Mouse (Mus musculus) neutrophil, adult 5-6 weeks (primary cell): ENCODE measurements at regions not wholly inside any gene's neighbourhood (a gene's known extent, or its start where the extent isn't known, plus 50 kb on each side); places are given as distances from the start of the nearest gene placed in this dataset.
"Not testable (repeated sequence)": the region's sequence is repeated elsewhere in the genome, so short reads cannot be mapped to it uniquely, and the experiment has no call there.

Experiments
- ATAC-seq: fragments of 151-379, 151-347 bp; 2 replicates; pipeline ENCODE4 v1.8.0; 2017; ENCODE audit warnings: mild to moderate bottlenecking, moderate TSS enrichment; ENCODE audit not compliant: insufficient number of reproducible peaks, poor library complexity, low FRiP score, severe bottlenecking; ENCODE audit errors: extremely low read depth

DNA sequence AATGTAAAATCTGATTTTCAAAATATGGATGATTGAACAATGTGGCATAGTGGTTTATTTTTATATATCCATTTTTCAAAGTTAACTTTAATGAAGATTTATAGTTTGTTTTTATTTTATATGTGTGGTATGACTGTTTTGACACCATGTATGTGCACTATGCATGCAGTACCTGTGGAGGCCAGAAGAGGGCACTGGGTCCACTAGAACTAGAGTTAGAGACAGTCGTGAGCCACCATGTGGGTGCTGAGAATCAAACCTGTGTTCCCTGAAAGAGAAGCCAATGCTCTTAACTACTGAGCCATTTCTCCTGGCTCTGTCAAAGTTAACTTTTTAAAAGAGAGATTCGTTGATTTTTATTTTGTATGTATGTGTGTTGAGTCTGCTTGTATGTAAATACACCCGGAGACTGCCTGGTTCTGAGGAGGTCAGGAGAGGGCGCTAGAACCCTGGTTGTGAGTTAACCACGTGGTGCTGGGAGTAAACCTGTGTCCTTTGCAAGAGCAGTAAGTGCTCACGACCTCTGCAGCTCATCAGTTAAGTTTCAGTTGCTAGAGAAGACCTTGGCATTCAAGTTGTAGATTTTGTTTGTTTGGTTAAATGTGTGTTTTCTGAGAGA is 266.3 kb upstream of the Nr5a2 start:
- ATAC-seq: no peak

GRCm38 (mm10) chr1:137225418-137225817 is 265.2 kb upstream of the Nr5a2 start:
- no peak for ATAC-seq

- no peak for ATAC-seq
Measured at GRCm38 (mm10) chr1:137223052-137223451, 262.8 kb upstream of the Nr5a2 start.

- no peak for ATAC-seq
Measured at GRCm38 (mm10) chr1:137221087-137222057, 261.1 kb upstream of the Nr5a2 start.

GRCm38 (mm10) chr1:137220226-137220625 is 260.0 kb upstream of the Nr5a2 start:
- ATAC-seq: no peak

DNA sequence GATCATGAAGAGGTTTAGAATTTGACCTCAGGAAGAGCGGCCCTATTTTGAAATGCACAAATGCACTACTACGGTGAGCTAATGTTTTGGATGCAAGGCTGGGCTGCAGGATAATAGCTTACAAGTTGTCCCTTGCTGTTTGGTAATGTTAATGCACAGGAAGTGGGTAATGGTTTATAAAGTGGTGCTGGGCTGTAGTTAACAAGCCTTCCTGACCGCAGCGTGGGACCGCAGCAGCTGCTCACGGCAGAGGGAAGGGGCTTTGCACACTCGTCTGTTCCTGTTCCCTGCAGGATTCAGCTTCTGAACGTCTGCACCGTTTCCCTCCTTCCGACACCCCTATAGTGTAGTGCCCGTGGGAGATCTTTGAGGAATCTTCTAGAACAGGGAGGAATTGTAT is 258.4 kb upstream of the Nr5a2 start:
- ATAC-seq: no peak

DNA sequence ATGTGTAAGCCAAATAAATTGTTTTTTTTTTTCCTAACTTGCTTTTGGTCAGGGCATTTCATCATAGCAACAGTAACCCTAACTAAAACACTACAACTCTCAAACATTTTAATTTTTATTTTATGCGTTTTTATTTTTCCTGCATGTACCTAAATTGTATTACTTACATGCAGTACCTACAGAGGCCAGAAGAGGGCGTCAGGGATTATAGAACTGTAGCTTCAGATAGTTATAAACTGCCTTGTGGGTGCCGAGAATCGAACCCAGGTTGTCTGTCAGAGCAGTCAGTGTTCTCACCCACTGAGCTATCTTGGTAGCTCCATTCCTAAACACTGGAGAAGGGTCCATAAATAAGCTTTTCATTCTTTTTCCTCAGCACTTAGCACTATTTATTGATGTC is 257.8 kb upstream of the Nr5a2 start:
- ATAC-seq: no peak

- no peak for ATAC-seq
Measured at GRCm38 (mm10) chr1:137217206-137217605, 257.0 kb upstream of the Nr5a2 start.

DNA sequence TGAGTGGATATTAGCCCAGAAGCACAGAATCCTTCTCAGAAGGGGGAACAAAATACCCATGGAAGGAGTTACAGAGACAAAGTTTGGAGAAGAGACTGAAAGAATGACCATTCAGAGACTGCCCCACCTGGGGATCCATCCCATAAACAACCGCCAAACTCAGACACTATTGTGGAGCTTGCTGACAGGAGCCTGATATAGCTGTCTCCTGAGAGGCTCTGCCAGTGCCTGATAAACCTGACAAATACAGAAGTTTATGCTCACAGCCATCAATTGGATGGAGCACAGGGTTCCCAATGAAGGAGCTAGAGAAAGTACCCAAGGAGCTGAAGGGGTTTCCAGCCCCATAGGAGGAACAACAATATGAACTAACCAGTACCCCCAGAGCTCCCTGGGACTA is 254.1 kb upstream of the Nr5a2 start:
- not testable (repeated sequence) for ATAC-seq

DNA sequence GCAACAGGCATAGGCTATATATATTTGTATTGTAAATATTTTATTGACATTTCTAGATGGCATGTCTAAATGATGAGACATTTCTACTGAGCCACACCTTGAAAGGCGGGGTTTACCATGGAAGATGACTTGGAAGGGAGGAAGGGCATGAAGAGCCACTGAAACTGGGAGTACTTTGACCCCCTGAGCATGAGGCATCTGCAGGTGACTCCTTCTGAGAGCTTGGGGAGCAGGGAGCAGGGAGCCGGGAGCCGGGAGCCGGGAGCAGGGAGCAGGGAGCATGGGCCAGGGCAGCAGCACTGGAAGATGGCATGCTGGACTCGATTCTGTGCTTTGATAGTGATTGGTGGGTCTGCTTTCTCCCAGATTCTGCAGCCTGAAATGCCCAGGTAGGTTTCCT is 253.5 kb upstream of the Nr5a2 start:
- no peak for ATAC-seq

GRCm38 (mm10) chr1:137212856-137213255 is 252.6 kb upstream of the Nr5a2 start:
- ATAC-seq: no peak

GRCm38 (mm10) chr1:137204371-137204770 is 244.1 kb upstream of the Nr5a2 start:
- ATAC-seq: no peak

DNA sequence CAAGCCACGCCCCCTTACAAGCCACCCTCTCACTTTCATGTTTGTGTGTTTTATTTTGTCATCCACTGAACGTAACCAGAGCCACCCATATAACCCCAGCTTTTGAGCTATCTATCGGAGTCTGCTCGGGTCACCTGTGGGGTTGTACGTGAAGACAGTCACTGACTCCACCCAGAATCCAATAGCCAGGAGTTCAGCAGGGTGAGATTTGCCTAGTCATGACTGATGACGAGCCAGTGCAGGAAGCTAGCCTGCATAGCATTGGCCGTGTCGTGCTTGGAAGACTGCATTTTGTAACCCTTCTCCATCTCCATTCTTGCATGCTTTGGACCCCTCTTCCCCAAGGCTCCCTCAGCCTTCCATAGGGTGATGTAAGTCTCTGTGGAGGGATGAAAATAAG is 243.3 kb upstream of the Nr5a2 start:
- no peak for ATAC-seq

- ATAC-seq: no peak
Measured at GRCm38 (mm10) chr1:137200931-137201330, 240.7 kb upstream of the Nr5a2 start.

DNA sequence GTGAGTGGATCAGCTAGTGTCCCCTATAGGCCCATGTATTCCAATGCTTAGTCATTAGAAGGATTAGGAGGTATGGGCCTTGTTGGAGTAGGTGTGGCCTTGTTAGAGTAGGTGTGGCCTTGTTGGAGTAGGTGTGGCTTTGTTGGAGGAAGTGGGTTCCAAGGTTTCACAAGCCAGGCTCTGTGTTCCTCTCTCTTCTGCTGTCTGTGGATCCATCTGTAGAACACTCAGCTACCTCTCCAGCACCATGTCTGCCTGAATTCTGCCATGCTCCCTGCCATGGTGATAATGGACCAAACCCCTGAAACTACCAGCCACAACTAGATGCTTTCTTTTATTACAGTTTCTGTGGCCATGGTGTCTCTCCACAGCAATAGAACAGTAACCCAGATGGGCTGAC is 235.7 kb upstream of the Nr5a2 start:
- ATAC-seq: no peak

GRCm38 (mm10) chr1:137195065-137195620 is 234.9 kb upstream of the Nr5a2 start:
- ATAC-seq: no peak

DNA sequence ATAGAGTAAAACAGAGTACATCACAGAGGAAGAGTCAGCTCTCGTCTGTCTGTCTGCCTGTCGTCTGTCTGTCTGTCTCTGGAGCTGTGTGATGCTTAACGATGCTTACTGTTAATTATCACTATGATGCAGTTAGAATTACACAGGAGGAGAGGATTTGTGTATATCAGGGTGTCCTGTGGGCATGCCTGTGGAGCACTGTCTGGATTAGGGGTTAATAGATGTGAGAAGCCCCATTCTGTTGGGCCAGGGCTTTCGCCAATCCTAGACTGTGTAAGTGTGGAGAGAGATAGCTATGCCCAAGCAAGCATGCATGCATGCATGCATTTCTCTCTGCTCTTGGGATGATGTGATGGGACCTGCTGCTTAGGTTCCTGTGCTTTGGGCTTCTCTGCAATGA is 218.0 kb upstream of the Nr5a2 start:
- ATAC-seq: no peak

DNA sequence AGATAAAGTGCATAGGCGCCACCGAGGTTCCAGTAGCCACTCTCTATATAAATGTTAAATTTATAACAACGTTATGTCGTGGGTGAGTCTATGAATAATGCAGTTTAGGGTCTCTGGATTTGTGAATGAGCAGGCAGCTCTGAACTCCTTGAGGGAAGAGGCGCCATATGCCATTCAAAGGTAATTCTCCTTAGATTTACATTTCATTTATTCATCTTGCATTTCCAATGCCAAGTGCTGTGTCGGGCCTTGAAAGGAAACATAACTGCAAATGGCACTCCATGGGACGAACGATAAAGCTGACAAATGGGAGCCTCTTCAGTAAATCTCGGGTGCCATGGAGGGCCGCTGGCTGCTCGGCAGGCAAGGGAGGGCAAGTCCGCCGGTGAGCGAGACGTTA is 216.4 kb upstream of the Nr5a2 start:
- no peak for ATAC-seq

DNA sequence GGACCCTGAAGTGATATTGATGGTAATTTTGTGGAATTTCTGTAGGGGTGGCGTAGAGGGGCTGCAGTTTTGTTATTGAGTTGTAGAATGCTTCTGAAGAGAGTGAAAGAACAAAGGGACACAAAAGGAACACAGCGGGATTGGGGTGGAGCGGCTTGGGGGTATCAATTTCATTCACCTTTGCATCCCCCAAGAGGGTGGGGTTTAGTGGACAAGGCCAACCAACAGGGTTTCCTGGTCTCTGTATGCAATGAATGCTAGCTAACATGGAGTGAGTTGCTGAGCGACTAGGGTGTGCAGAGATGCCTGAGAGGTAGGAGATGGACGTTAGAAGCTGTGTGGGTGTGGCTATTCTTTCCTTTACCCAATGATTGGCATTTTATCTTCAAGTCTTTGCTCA is 213.8 kb upstream of the Nr5a2 start:
- no peak for ATAC-seq

GRCm38 (mm10) chr1:137172128-137172527 is 211.9 kb upstream of the Nr5a2 start:
- no peak for ATAC-seq
